Mouse (Mus musculus) ovary, adult 10 weeks (tissue): ENCODE results near the gene Xlr. TPM values are rescaled to one million over a fixed set of nuclear protein-coding genes. Genes with fewer than 3 reads are reported as not detected.

Experiments
- polyA plus RNA-seq: library from polyadenylated mRNA; stranded (reverse); fragments of 350-450 nt; fragmentation: Illumina TruSeq; extraction: RNeasy Lipid Tissue Mini Kit (QIAGEN cat#74804); gene quantifications from one replicate; pipeline ENCODE4 v1.2.3, GENCODE M21; 2014

Gene Xlr
- polyA plus RNA-seq: 11.4 TPM

GRCm38 (mm10) chrX:53797519-53797918 lies at the start of gene Xlr:
Xlr (minus strand) TSS chrX:53797706.

GRCm38 (mm10) chrX:53776276-53776675 lies 21.2 kb downstream of the Xlr start, which contains the start of gene Zfp36l3:
Zfp36l3 (minus strand) TSS chrX:53776394.

GRCm38 (mm10) chrX:53757736-53758135 lies 39.8 kb downstream of the Xlr start, which contains the start of gene 1700013H16Rik:
1700013H16Rik (minus strand) TSS chrX:53757831.

Other genes with a start within 250 kb of the Xlr start
- not detected for gene Rtl8c, start 189.7 kb downstream of the Xlr start, polyA plus RNA-seq
- not detected for gene Gm14597, start 188.7 kb downstream of the Xlr start, polyA plus RNA-seq
- gene Rtl8a, start 154.0 kb downstream of the Xlr start, polyA plus RNA-seq: 9.5 TPM
- gene Rtl8b, start 127.3 kb downstream of the Xlr start, polyA plus RNA-seq: 4.4 TPM
- gene 4930502E18Rik, start 72.9 kb downstream of the Xlr start, polyA plus RNA-seq: 19.1 TPM
- 0.51 TPM for gene 1700013H16Rik, start 39.9 kb downstream of the Xlr start, polyA plus RNA-seq
- gene Zfp36l3, start 21.3 kb downstream of the Xlr start, polyA plus RNA-seq: not detected